Mouse (Mus musculus) heart, embryonic 14.5 days (tissue): Measurements from ENCODE around the gene Mab21l3. TPM values are rescaled to one million over a fixed set of nuclear protein-coding genes. Genes with fewer than 3 reads are reported as not detected.

Source experiments
- ATAC-seq: fragments of 200-750 bp; cut with Nextera tagmentation; 2 replicates; pipeline ENCODE4 v1.8.0; 2017; ENCODE audit warnings: low read depth, moderate TSS enrichment; ENCODE audit not compliant: insufficient number of reproducible peaks, insufficient read depth, low FRiP score
- H3K27ac ChIP-seq, 2 experiments: fragments of 200-500 bp in 1 of 2; fragments of 300-500 bp in 1 of 2; sonication (generic) in 1 of 2; replicated peaks in 1 of 2; 2 replicates each; pipeline ENCODE4 v1.5.1; 2012 to 2014; ENCODE audit warnings: low read depth in 2 of 2, low read length in 2 of 2, control low read depth in 1 of 2, mild to moderate bottlenecking in 1 of 2, mixed read lengths in 1 of 2; ENCODE audit not compliant: control insufficient read depth in 1 of 2, insufficient read depth in 1 of 2
- H3K27me3 ChIP-seq: fragments of 300-500 bp; sonication (generic); 2 replicates; pipeline ENCODE4 v1.6.1; 2014; ENCODE audit warnings: mild to moderate bottlenecking, low read length, control low read depth; ENCODE audit not compliant: control insufficient read depth, insufficient read depth
- H3K36me3 ChIP-seq: fragments of 300-500 bp; sonication (generic); 2 replicates; pipeline ENCODE4 v1.6.1; 2014; ENCODE audit warnings: mild to moderate bottlenecking, control low read depth, low read length, mixed read lengths; ENCODE audit not compliant: control insufficient read depth, insufficient read depth
- H3K4me1 ChIP-seq, 2 experiments: fragments of 200-500 bp in 1 of 2; fragments of 300-500 bp in 1 of 2; sonication (generic) in 1 of 2; 2 replicates each; pipeline ENCODE4 v1.6.1; 2012 to 2014; ENCODE audit warnings: low read length in 2 of 2, control low read depth in 1 of 2, mixed read lengths in 1 of 2; ENCODE audit not compliant: control insufficient read depth in 2 of 2, insufficient read depth in 2 of 2
- H3K4me2 ChIP-seq: fragments of 300-500 bp; sonication (generic); 2 replicates; pipeline ENCODE4 v1.6.1; 2014; ENCODE audit warnings: mild to moderate bottlenecking, low read length
- H3K4me3 ChIP-seq, 2 experiments: fragments of 200-500 bp in 1 of 2; fragments of 300-500 bp in 1 of 2; sonication (generic) in 1 of 2; 2 replicates each; pipeline ENCODE4 v1.5.1; 2012 to 2014; ENCODE audit warnings: low read length in 2 of 2, mild to moderate bottlenecking in 2 of 2, control low read depth in 1 of 2, low read depth in 1 of 2, moderate library complexity in 1 of 2; ENCODE audit not compliant: control insufficient read depth in 1 of 2, insufficient read depth in 1 of 2
- H3K9ac ChIP-seq: fragments of 300-500 bp; sonication (generic); 2 replicates; pipeline ENCODE4 v1.6.1; 2014; ENCODE audit warnings: mild to moderate bottlenecking, low read length
- H3K9me3 ChIP-seq: fragments of 300-500 bp; sonication (generic); 2 replicates; pipeline ENCODE4 v1.6.1; 2016; ENCODE audit warnings: low read length, control low read depth; ENCODE audit not compliant: control insufficient read depth
- WGBS: fragments of 180-500 bp; shearing (Covaris S2); extraction: QIAGEN DNeasy Blood & Tissue Kit; methylation state at CpG from one replicate; pipeline ENCODE4 v1.1.7; 2014; 5-methylcytosine and 5-hydroxymethylcytosine counted together
- polyA plus RNA-seq: library from polyadenylated mRNA; unstranded; fragments of >200 nt; fragmentation: Nextera tagmentation; extraction: Ambion mirVana; gene quantifications from 2 replicates; pipeline ENCODE4 v1.2.1, GENCODE M21; 2014

The Mab21l3 gene
- polyA plus RNA-seq, 1 experiment from 2014 or later, result 0.09 TPM

DNA sequence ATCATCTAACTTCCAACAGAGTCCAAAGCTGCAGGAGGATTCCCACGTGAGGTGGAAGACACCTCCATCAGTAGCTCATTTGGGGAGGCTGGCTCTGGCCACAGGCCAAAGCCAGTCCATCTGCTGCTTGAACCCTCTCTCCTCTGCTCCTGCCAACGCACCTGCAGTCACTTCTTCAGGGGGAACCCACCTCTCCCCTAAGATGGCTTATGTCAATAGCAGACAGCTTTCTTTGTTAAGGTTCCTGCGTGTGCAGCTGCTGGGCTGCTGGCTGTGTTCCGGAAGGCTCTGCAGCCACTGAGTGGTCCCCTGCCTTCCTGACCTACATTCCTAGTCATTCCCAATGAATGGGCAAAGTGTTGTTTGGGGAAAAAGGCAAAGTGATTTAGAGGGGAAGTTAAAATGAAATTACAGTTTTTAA, 18.3 kb upstream of the Mab21l3 start:
- ATAC-seq, result no peak
- 74% methylated on average over 4 of the region's 4 CpGs for WGBS
- Histone ChIP-seq H3K27me3 (no peaks in the 10 kb centered on the region), H3K9ac (no peak overlapping the region), H3K27ac (no peak overlapping the region), H3K4me2 (no peak overlapping the region), H3K36me3 (peaks cover 23% of the 10 kb centered on the region), H3K4me1 (no peaks in the 10 kb centered on the region), H3K9me3 (no peaks in the 10 kb centered on the region), H3K4me3 (no peak overlapping the region)

GRCm38 (mm10) chr3:101861856-101862255, 13.1 kb upstream of the Mab21l3 start:
- Histone ChIP-seq H3K27me3 (no peaks in the 10 kb centered on the region), H3K36me3 (peaks cover 43% of the 10 kb centered on the region), H3K27ac (no peak overlapping the region), H3K9me3 (no peaks in the 10 kb centered on the region), H3K4me1 (no peaks in the 10 kb centered on the region), H3K4me2 (no peak overlapping the region), H3K4me3 (no peak overlapping the region), H3K9ac (no peak overlapping the region)
- 79% methylated on average over 3 of the region's 3 CpGs for WGBS
- ATAC-seq, result no peak

GRCm38 (mm10) chr3:101860151-101860550, 11.4 kb upstream of the Mab21l3 start:
- Histone ChIP-seq H3K36me3 (peaks cover 43% of the 10 kb centered on the region), H3K9me3 (no peaks in the 10 kb centered on the region), H3K4me2 (no peak overlapping the region), H3K27ac (no peak overlapping the region), H3K4me1 (no peaks in the 10 kb centered on the region), H3K9ac (no peak overlapping the region), H3K4me3 (no peak overlapping the region), H3K27me3 (no peaks in the 10 kb centered on the region)
- ATAC-seq, result no peak
- WGBS, result 71% methylated on average over 7 of the region's 7 CpGs

- H3K4me3 ChIP-seq, result no peak overlapping the region
- no peak for ATAC-seq
- WGBS, result 82% methylated on average over 7 of the region's 7 CpGs
- H3K27ac ChIP-seq, result no peak overlapping the region
- no peaks in the 10 kb centered on the region for H3K4me1 ChIP-seq
- no peak overlapping the region for H3K9ac ChIP-seq
- H3K9me3 ChIP-seq, result no peaks in the 10 kb centered on the region
- no peaks in the 10 kb centered on the region for H3K27me3 ChIP-seq
- peaks cover 43% of the 10 kb centered on the region for H3K36me3 ChIP-seq
- H3K4me2 ChIP-seq, result no peak overlapping the region
Measured at GRCm38 (mm10) chr3:101859740-101860139, 11.0 kb upstream of the Mab21l3 start.

DNA sequence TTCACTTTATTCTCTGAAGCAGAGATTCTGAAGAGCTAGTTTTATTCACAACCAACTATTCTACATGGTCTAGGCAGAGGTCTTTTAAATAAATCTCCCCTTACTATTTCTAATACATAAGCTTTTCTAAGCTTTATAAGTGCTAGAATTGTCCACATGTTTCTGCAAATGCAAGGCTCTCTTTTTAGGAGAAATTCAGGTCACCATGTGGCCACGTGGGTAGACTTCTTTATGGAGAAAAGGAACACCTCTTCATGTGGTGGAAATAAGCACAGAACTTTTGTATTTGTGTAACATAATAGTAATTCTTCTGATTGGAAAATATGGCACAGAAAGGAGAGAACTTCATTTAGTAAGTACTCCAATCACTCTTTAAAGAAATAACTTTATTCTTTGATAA, 5.3 kb upstream of the Mab21l3 start:
- Histone ChIP-seq H3K9me3 (no peaks in the 10 kb centered on the region), H3K4me3 (no peak overlapping the region), H3K4me1 (peaks cover 3 to 5% of the 10 kb centered on the region in 2 experiments; a peak in 1 of 4 replicates), H3K27me3 (no peaks in the 10 kb centered on the region), H3K9ac (no peak overlapping the region), H3K4me2 (no peak overlapping the region), H3K36me3 (no peaks in the 10 kb centered on the region; the same call in 1 of the 2 replicates), H3K27ac (no peak overlapping the region)
- WGBS, result 80% methylated on average over 1 of the region's 1 CpGs
- no peak for ATAC-seq

DNA sequence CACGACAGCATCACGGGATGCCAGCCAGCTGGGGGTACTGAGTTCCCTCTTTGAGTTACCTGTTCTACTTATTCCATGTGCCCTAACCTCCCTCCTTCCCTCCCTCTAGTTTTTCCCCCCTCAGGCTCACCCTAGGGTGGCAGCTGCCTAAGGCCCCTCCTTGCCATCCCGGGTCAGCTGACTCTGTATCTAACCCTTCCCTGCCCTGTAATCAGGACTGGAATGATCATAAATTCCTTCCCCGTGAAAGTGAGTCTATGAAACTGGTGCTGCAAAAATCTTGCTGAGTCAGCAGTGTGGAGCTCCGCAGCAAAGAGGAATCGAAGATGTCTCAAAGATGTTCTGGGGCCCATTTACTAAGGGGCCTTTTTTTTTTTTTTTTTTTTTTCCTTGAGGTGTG, 2.6 kb upstream of the Mab21l3 start:
- no peaks in the 10 kb centered on the region for H3K9me3 ChIP-seq
- ATAC-seq, result no peak
- WGBS, result 66% methylated on average over 6 of the region's 6 CpGs
- no peak overlapping the region for H3K4me3 ChIP-seq
- no peaks in the 10 kb centered on the region for H3K27me3 ChIP-seq
- no peak overlapping the region for H3K4me2 ChIP-seq
- no peak overlapping the region for H3K27ac ChIP-seq
- no peak overlapping the region for H3K9ac ChIP-seq
- peaks cover 3 to 5% of the 10 kb centered on the region in 2 experiments; a peak in 1 of 4 replicates for H3K4me1 ChIP-seq
- H3K36me3 ChIP-seq, result no peaks in the 10 kb centered on the region

- H3K36me3 ChIP-seq, result no peaks in the 10 kb centered on the region
- H3K9me3 ChIP-seq, result no peaks in the 10 kb centered on the region
- H3K9ac ChIP-seq, result no peak overlapping the region
- H3K27me3 ChIP-seq, result no peaks in the 10 kb centered on the region
- ATAC-seq, result no peak
- no peak overlapping the region for H3K27ac ChIP-seq
- H3K4me3 ChIP-seq, result no peak overlapping the region
- H3K4me1 ChIP-seq, result no peaks in the 10 kb centered on the region
- H3K4me2 ChIP-seq, result no peak overlapping the region
- 79% methylated on average over 4 of the region's 4 CpGs for WGBS
Measured at GRCm38 (mm10) chr3:101846096-101846495, 2.7 kb downstream of the Mab21l3 start.

DNA sequence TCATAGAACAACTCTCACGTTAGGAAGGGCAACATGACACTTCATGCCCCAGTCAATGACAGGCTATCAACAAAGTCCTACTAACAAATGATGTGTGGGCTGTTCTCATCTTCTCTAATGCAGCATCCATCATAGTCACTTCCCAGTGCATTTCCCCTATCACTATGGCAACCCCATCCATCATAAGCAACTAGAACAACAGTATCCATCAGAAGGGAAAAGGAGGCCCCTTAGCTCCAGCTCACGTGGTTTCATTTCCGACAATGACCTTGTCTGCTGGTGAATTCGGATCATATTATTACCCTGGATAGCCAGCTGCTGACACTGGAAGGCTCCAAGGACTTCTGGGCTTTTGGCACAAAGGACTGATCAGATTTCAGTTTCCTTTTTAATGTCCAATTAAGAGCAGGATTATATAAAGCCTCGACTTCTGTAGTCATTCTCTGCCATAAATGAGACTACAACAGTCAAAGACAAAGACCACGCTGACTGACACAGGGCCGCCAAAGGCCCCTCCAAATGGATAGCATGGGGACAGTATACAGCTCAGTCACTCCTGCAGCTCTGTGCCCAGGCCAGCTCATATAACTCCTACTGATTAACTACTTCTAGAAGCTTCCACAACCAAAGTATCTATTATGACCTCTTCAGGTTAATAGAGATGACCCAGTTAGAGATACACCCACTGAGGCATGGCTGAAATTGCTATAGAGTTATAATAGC, 6.2 kb downstream of the Mab21l3 start:
- no peaks in the 10 kb centered on the region for H3K9me3 ChIP-seq
- no peaks in the 10 kb centered on the region for H3K27me3 ChIP-seq
- H3K27ac ChIP-seq, result no peak overlapping the region
- H3K4me2 ChIP-seq, result no peak overlapping the region
- H3K9ac ChIP-seq, result no peak overlapping the region
- H3K4me3 ChIP-seq, result no peak overlapping the region
- no peaks in the 10 kb centered on the region for H3K36me3 ChIP-seq
- no peak for ATAC-seq
- WGBS, result 72% methylated on average over 7 of the region's 7 CpGs
- H3K4me1 ChIP-seq, result no peaks in the 10 kb centered on the region
